Mouse (Mus musculus): ENCODE measurements around the gene Vps9d1.

DNA sequence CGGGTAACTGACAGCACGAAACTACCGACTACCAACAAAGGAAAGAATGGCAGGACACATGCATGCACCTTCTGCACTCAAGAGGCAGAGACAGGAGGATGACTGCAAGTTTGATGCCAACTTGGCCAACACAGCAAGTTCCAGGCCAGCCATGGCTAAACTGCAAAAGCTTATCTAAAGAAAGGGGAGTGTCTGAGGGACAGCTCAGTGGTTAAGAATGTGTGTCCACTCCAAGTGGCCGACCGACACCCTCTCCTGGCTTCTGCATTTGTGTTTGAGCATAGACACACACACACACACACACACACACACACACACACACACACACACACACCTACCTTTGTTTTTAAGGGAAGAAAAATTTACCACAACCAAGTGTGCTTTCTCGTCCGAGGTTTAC, 24.3 kb upstream of the Vps9d1 start:
- TF ChIP-seq POLR2A (IDR thresholded peaks at IDR 0.05; ENCODE audit: low read depth, low read length) (no peak), CTCF (conservative IDR thresholded peaks at IDR 0.05; ENCODE audit: insufficient read depth, insufficient read length, low read depth, low read length) (no peak)
